Mouse (Mus musculus): ENCODE measurements at regions not wholly inside any gene's neighbourhood (a gene's known extent, or its start where the extent isn't known, plus 50 kb on each side); places are given as distances from the start of the nearest gene placed in this dataset.

DNA sequence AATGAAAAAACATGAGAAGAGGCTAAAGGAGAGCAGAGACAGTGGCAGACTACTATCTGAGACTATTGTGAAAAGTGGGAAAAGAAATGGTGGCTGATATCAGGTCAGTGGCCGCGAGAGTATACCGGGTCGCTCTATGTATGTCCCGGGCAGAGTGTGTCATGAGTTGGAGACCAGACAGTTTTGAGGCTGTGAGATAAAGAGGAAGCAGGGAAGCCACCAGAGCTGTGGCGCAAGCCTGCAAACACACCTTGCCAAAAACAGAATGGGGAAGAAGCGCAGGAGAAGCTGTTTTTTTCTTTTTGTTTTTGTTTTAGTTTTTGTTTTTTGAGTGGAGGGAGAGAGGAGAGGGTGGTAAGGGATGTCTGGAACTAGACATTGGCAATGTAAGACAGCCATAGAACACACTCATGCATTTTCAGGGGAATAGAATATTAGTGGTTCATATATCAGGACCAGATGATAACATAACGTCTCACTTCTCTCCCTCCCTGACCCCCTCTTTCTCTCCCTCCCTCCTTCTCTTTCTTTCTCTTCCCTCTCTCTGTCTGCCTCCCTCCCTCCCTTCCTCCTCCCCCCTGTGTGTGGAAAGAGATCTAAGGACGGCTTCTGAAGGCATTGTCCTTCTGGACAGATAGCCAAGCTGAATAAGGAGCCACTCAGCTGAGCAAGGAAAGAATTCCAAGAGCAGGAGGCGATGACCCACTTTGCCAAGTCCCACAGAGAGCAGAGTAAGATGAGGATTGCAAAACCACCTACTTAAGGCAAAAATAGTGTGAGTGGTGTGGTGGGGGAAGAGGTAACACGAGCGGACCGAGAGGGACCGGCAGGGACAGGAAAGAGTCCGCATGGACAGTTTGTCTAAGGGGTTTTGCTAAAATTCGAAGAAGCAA lies 167.9 kb downstream of the Dusp6 start:
- peak overlapping the region; percentile 48 for H3K27ac ChIP-seq
- DNase-seq: peak; percentile 31
- intact Hi-C loops (cut with DNase I): no loop called here
- TF ChIP-seq CTCF (IDR thresholded peaks at IDR 0.05): no peak
- peak overlapping the region; percentile 40 for H3K4me3 ChIP-seq

DNA sequence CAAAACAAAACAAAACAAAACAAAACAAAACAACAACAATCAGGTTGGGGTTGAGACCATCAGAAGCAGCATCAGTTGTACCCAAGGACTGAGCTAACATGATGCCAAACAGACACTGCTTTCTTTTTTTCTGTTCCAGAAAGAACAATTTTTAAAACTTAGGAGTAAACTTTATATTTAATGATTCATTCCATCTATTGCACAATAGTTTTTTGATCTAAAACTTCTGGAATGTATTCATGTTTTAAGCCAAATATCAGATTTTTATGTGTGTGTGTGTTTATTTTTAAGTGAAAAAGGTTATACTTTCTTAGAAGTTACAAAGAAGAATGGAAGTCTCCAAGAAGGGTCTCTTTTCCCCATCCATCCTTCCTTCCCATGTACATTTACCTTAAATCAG lies 174.0 kb downstream of the Dusp6 start:
- no peak for DNase-seq
- Histone ChIP-seq H3K4me3 (no peak overlapping the region), H3K27ac (no peak overlapping the region)
- no peak for TF ChIP-seq CTCF (IDR thresholded peaks at IDR 0.05)
- intact Hi-C loops (cut with DNase I): no loop called here

DNA sequence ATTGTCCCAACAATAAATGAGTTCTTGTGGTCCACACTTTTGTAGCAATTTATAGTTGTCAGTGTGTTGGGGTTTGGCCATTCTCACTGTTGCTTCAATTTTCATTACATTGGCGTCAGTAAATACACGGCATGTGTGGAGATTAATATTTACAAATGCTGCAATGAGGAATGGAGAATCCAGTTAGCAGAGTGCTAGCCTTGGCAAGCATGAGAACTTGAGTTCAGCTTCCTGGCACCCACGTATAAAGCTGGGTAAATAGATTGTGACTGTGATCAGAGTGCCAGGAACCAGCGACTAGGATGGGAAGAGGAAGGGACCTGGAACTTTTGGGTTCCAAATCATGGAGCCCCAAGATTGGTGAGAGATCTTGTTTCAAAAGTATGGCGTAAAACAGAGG lies 177.1 kb downstream of the Dusp6 start:
- Histone ChIP-seq H3K27ac (no peak overlapping the region), H3K4me3 (no peak overlapping the region)
- no peak for TF ChIP-seq CTCF (IDR thresholded peaks at IDR 0.05)
- intact Hi-C loops (cut with DNase I): no loop called here
- DNase-seq: no peak

DNA sequence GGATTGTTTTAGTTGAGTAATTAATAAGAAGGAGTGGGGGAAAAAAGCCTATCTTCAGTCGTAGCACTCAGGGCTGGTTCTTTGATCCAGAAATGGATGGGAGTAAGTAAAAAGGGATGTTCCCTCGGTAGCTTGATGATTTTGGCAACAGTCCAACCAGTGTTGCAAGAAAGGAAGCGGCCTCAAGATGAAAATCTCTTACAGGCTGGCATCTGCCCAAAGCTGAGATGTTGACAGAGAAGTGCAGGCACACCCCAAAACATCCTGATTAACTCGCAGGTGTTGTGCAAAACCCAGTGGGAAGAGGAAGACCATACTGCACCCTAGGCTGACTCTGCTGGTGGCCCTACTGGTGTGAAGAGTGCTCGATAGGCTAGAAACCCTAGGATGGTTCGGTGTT lies 178.0 kb downstream of the Dusp6 start:
- no peak for TF ChIP-seq CTCF (IDR thresholded peaks at IDR 0.05)
- no peak overlapping the region; the same call in 1 of the 2 replicates for H3K4me3 ChIP-seq
- DNase-seq: peak; percentile 71
- intact Hi-C loops (cut with DNase I): no loop called here
- peak overlapping the region; percentile 9 for H3K27ac ChIP-seq

DNA sequence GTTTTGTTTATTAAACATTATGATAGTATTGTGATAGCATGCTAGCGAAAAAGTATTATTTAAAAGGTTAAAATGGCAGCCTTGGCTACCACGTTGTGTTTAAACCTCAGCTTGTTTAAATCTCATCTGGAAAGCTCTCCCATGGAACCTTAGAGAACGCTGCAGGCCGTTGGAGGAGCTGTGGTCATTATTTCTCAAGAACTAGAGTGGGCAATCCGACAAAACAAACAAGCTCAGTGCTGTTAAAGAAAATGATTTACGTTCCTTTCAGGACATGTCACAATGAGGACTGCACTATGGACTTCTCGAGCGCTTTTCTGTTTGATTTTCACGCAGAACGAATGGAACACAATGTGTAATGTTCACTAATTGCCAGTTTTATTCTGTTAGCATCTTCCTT lies 178.9 kb downstream of the Dusp6 start:
- no peak for TF ChIP-seq CTCF (IDR thresholded peaks at IDR 0.05)
- no peak overlapping the region for H3K4me3 ChIP-seq
- intact Hi-C loops (cut with DNase I): no loop called here
- no peak for DNase-seq
- H3K27ac ChIP-seq: peak overlapping the region; percentile 9

DNA sequence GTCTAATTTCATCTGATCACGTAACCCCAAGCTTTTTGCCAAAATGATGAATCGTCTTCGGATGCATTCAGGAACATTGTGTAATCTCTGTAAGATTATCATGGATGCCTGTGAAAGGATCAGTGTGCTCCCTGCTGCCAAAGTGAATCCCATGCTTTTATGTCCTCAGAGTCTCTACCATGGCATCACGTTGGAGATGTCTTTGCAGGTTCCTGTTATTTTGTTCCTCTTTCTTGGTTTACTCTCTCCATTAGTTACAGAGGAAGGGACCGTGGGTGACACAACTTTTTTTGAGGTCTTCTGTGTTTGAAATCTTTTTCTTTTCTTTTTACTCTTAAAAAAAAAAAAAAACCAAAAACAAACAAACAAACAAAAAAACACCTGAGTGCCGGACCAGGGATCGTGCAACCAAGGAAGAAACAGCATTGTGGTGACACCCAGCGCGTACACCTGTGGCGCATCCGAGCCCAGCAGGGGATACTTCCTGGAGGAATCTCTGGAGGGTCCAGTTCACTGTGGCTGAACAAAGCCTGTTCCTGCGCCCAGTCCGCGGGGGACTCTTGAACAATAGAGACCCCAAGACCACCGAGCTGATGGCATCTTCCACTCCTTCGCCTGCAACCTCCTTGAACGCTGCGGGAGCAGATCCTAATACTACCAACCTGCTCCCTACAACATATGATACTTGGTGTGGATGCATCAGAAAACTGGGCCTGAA lies 180.6 kb downstream of the Dusp6 start:
- intact Hi-C loops (cut with DNase I): no loop called here
- Histone ChIP-seq H3K4me3 (no peak overlapping the region), H3K27ac (no peak overlapping the region)
- DNase-seq: no peak
- no peak for TF ChIP-seq CTCF (IDR thresholded peaks at IDR 0.05)

DNA sequence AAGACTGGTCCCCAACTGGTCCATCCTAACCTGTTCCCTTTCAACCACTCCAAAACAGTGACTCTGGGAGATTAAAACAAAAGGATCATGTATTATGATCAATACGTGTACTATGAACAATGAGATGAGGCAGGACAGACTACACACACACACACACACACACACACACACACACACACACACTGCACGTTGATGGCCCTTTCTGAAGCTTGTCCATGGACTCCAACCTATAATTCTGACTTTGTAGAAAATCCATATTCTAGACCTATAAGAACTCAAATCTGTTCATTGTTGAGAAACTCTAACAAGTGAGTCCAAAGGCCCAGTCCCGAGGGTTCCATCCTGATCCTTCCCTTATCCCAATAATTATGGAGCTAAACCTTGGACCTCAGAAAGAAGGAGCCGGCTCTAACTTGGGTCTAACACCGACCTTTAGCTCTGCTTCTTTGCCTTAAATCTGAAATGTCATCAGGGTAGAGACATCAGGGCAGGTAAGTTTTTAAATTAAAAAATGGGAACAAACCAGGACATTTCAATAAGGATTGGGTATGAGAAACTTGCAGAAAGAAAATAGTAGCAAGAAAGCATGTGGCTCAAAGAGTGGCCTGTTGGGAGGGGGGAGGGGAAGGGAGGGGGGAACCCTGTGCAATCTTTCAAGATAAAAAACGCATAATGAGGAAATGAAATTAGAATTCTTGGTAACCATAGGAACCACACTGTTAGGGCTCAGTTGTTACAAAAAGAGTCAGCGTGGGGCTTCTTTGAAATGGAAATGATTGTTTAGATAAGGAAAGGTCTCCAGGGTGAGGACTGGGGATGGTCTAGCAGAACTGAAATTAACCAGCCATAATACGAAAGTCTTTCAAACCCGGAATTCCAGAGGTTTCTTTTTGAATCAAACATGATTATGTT lies 187.9 kb downstream of the Dusp6 start:
- TF ChIP-seq CTCF (IDR thresholded peaks at IDR 0.05): no peak
- no peak for DNase-seq
- H3K4me3 ChIP-seq: no peak overlapping the region
- no peak overlapping the region for H3K27ac ChIP-seq
- intact Hi-C loops (cut with DNase I): no loop called here

DNA sequence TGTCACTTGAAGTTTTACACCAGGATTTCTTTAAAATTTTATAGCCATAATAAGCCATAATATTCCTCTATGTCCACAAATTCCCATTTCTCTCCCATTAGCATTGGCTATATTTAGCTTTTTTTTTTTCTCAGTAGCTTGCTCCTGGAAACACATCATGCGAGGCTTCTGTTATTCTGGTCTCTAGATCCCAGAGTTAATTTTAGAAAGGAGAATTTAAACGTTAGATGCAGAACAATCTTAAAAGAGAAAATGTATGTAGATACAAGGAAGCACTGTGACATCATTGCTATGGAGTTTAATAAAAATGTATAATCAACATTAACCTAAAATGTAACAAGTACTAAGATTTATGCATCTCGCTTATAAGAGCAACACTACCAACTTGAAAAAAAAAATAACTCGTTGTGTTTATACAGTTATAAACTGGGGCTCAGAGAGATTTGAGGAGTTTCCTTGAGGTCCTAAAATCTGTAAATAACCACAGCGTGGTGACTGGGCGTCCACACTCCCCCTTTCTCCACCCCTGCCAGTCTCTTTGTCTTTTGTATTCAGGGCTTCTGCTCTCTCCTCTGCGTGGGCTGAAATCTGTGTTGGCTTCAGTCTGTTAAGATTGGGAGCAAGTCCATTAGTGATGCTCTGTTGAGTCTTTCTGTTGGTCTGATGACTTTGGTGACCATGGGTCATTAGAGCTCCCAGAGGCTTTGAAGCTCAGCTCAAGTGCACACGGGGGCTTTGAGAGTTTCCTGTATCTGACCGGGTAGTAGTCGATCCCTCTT lies 188.8 kb downstream of the Dusp6 start:
- TF ChIP-seq CTCF (IDR thresholded peaks at IDR 0.05): no peak
- intact Hi-C loops (cut with DNase I): no loop called here
- DNase-seq: no peak
- Histone ChIP-seq H3K4me3 (no peak overlapping the region), H3K27ac (0 out of 2 replicates have a peak overlapping the region, but pooled peaks have one; percentile 10)

DNA sequence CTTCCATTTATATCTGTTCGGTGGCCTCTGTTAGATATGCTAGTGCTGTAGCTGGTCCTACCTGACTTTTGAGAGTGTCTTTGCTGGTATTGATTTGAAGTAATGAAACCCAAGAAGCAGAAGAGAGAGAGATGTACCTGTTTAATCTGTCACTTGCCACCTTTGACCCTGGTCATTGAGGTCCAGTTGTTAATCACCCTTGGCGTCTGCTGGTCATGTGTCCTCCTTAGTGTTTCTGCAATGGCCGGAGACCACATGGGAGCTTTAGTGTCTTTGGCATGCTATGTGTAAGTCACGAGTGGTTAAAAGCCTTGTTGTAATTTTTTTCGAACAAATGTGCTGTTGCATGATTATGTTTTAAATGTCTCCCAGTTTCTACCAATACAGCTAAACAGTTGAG lies 193.1 kb downstream of the Dusp6 start:
- no peak for DNase-seq
- Histone ChIP-seq H3K27ac (no peak overlapping the region), H3K4me3 (no peak overlapping the region)
- intact Hi-C loops (cut with DNase I): no loop called here
- no peak for TF ChIP-seq CTCF (IDR thresholded peaks at IDR 0.05)

DNA sequence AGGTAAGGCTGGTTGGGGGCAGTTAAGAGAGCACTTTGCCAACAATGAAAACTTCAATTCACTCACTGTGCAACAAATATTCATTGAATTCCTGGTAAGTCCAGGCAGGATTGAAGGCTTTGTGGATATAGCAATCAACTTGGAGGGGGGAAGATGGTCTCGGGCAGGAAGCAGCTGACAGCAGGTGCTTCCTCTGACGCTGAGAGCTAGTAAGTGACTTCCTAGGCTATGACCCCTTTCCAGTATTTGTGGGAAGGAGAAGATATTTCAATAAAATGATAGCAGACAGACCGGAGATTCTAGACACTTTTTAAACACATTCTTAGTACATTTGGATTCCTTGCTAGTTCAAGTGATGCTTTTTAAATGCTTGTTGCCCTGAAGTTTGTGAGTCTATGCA lies 195.0 kb downstream of the Dusp6 start:
- Histone ChIP-seq H3K27ac (peak overlapping the region; percentile 63), H3K4me3 (no peak overlapping the region)
- TF ChIP-seq CTCF (IDR thresholded peaks at IDR 0.05): no peak
- no peak for DNase-seq
- intact Hi-C loops (cut with DNase I): no loop called here

DNA sequence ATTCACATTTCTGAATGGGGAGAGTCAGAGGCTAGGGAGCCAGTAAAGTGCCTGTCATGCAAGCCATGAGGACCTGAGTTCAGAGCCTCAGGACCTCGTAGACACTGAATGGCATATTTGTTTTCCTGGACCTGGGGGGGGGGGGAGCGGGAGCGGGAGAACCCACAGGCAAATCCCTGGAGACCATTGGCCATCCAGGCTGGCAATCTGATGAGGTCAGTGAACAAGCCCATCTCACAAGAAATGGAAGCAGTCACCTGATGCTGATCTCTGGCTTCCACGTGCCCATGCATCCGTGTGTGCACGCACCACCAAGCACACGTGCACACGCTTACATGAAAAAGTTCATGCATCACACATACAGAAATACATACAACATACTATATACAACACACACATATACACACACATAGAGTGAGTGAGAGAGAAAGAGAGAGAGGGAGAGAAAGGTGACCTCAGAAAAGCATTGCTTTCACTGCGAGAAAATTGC lies 196.2 kb downstream of the Dusp6 start:
- no peak for TF ChIP-seq CTCF (IDR thresholded peaks at IDR 0.05)
- H3K4me3 ChIP-seq: peak overlapping the region; percentile 35; the same call in 1 of the 2 replicates
- DNase-seq: no peak
- peak overlapping the region; percentile 86; the same call in 1 of the 2 replicates for H3K27ac ChIP-seq
- intact Hi-C loops (cut with DNase I): no loop called here

Data from gastrocnemius, adult 2 months (tissue).